Mouse (Mus musculus): ENCODE results near the gene Synj1.

The Synj1 gene

DNA sequence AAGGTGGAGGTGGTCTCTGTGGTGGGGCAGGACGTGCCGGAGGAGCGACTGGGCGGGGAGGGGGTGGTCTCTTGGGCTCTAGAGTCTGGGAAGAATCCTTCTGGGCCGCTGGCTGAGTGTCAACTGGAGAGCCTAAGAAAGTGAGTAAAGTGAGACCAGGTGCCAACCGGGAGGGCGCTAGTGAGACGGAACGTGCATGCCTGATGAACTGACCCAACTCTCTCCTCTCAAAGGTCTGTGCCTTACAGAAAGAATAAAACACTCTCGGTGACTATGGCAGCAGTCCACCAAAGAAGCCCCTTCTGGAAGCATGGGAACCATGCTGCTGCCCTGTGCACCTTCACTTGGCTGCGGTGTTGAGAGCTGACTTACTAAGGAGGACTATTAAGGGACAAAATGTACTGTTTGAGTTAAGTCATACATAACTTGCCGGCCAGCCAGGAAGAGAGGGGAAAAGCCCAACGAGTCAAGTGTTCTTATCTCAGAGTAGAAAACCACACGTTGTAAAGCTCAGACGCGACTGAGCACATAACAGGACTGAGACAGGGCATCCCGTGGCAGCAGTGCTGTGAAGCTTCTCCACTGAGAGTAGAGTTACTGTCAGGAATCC, 60.6 kb downstream of the Synj1 start:
- in situ Hi-C loops (cut with MboI, MseI) = no loop called here

DNA sequence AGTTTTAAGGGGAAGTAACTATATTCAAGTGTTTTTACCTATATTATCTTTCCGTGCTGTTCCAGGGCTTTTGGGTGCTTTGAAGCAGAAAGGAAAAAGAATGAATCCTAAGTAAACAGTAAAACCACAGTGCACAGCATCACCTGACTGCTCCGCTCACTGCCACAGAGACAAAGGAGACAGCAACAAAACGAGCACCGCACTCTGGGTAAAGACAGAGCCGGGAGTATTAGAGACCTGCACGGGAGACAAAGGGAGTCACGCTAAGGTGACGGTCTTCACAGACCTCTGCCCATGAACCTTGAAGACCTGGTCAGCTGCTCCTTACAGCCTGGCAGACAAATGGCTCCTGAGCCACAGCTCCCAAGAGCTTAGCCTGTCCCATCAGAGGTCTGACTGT, 64.1 kb downstream of the Synj1 start:
- in situ Hi-C loops (cut with MboI, MseI) = loop anchor here (5.0 kb wide), 1 partner anchor 130 kb away; no protein-coding TSS in a partner anchor

DNA sequence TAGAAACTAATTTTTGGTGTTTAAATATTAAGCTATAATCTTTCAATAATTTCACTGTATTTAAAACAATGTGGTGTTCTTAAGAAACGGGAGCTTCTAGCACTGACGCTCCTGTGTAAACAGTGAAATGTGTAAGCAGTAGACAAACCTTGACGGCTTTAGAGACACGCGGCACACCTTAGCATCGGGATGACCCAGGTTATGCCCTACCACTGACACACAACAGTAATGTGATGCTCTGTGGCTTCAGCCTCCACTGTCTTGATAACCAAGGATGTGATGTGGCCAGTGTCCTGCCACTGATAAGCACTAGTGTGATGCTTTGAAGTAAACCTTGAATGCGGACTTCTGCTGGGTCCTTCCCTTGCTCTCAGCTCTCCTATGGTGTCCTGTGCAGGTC, 69.9 kb downstream of the Synj1 start:
- in situ Hi-C loops (cut with MboI, MseI) = no loop called here

DNA sequence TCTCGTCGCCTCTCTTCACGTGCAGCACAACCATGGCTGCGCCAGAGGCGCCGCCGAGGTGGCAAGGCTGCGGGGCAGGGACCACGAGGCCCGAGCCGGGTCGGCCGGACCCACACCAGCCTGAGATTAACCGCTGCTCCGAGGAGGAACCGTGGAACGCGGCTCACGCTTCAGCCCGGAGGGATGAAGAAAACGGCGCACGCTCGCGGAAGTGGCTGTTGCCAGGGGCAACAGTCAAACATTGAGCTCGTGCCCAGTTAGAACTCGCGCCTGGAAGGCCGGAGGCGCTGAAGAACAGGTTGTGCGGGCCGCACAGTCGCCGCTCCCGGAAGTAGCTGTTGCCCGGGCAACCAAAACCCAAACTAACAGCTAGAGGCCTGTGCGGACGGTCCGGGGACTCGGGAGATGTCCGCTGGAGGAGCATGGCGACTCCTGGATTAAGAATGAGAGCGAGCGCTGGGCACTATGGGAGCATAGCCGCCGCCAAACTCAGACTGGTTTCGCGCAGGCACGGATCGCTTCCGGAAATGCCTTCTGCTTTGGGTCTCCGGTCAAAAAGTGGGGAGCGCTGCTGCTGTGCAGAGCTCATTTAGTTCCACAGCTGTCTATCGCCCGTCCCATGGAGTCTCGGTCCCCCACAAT, 76.3 kb downstream of the Synj1 start, which contains the start of gene Cfap298:
Cfap298 (minus strand) TSS at position 428 of the 642 bp plus-strand sequence.
- in situ Hi-C loops (cut with MboI, MseI) = no loop called here

DNA sequence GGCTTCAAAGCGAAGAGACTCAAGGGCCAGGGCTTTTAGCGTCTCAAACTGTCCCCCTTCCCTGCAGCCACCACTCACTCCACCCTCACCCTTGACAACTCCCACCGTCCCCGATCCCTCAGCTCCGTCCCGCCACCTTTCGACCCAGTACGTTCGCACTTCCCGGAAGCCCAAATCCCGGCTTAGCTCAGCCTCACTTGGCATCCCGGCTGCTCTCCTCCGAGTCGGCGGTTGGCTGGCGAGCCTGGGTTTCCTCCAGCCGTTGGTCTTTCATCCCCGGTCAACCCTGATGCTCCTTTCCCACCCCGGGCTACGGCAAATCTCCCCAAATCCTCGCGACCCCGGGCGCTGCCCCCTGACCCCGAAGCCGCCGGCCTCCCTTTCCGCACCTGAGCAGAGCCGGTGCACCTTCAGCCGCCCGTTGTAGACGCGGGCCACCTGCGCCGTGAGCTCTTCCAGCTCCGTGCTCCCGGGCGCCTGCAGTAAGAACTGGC, 76.9 kb downstream of the Synj1 start:
- in situ Hi-C loops (cut with MboI, MseI) = no loop called here

DNA sequence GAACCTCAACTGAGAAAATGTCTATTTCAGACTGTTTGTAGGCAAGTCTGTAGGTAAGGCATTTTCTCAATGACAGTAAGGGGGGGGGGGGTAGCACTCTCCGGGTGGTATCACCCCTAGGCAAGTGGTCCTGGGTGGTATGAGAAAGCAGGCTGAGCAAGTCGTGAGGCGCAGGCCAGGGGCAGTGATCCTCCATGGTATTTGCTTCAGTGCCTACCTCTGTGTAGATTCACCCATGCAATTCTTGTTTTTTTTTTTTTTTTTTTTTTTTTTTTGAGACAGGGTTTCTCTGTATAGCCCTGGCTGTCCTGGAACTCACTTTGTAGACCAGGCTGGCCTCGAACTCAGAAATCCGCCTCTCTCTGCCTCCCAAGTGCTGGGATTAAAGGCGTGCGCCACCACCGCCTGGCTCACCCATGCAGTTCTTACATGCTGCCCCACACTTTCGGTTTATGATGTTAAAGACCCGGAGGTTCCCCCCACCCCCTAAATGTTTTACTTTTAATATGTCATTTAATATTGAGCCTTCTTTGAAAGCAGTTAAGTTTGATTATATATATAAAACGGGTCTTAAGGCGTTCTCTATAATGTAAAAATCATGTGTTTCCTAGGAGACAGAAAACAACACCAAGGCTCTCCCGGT, 77.5 kb downstream of the Synj1 start:
- in situ Hi-C loops (cut with MboI, MseI) = no loop called here

DNA sequence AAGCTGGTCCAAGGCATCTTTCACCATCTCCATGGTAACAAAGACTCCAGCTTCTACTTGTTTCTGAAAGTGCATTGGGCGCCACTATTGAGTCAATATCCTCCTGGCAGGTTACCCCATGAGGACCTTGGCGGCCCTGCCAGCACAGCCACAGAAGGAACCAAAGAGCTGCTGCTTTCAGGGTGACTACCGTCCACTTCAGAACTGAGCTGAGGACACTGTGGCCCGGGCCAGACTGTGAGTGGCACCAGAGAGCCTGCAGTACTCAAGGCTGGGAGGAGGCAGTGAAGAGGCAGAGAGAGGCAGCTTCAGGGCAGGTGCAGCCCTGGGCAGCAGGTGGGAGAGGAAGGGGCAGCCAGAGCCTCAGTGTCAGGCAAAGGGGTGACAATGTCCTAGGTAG, 83.7 kb downstream of the Synj1 start:
- in situ Hi-C loops (cut with MboI, MseI) = loop anchor here (10.0 kb wide), 1 partner anchor 553 kb away; no protein-coding TSS in a partner anchor

DNA sequence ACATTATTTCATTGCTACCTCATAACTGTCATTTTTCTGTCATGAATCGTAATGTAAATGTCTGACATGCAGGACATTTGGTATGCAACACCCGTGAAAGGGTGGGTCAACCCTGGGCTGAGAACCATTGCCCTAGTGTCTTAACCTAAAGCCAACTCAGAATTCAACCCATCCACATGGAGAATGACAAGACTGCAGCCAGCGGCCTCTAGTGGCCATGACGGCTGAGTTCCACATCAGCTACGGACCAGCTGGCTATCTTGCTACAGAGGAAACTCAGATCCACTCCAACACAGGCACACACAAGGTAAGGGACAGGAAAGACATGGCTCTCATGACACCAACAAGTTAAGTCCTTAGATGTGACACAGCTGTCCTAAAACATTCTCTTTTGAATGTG, 85.6 kb downstream of the Synj1 start:
- in situ Hi-C loops (cut with MboI, MseI) = loop anchor here (10.0 kb wide), 1 partner anchor 551 kb away; no protein-coding TSS in a partner anchor

DNA sequence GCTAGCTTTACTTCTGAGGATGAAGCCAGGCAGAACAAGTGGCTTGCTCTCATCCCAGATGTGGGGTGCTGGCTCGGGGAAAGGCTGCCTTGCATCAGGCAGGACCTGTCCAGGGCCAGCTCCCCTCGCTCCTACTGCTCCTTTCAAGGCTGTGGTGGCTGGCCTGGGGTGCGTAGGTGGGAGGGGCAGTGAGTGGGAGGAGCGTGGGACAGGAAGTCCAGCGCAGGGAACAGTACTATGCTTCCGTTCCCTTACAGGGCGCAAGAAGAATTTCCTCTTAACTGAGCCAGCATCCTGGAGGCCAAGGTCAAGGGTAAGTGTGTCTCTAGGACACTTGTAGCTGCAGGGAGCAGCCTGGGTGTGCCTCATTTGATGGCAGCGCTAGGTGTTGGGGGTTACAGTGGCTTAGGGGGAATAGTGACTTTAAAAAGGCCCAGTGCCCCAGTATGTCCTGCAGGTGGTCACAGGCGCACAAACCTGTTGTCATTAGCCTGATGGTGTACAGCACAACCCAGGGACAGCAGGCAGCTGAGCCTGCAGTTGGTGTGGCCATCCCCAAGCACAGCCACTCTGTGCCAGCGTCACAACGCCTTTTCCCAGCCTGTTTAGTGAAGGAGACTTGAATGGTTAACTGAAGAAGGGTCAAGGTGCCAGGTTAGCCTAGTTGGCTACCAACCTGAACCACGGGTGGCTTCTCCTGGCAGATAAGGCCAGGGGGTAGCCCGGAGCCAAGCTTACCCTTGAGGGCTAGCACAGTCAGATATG, 86.3 kb downstream of the Synj1 start:
- in situ Hi-C loops (cut with MboI, MseI) = loop anchor here (10.0 kb wide), 1 partner anchor 550 kb away; no protein-coding TSS in a partner anchor

DNA sequence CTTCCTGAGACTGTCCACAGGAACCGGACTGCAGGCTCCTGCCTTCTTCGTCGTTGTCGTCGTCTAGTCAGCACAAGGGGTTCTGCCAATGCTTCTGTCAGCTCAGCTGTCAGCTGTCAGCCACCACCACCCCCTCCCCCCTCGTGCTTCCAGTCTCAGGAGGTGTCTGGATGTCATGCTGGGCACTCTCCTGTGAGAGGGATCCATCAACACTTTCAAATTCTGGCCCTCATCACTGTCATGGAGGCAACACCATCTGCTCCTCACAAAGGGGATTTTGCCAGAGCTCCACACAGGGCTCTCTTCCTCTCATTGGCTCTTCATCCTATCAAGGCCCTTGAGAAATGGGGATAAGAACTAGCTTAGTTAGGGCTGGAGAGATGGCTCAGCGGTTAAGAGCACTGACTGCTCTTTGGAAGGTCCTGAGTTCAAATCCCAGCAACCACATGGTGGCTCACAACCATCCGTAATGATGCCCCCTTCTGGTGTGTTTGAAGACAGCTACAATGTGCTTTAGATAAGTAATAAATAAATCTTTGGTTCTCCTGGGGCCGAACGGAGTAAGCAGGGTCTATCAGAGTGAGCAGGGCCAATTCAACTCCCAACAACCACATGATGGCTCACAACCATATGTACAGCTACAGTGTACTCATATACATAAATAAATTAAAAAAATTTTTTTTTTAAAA, 89.5 kb downstream of the Synj1 start:
- in situ Hi-C loops (cut with MboI, MseI) = loop anchor here (10.0 kb wide), 1 partner anchor 547 kb away; no protein-coding TSS in a partner anchor

DNA sequence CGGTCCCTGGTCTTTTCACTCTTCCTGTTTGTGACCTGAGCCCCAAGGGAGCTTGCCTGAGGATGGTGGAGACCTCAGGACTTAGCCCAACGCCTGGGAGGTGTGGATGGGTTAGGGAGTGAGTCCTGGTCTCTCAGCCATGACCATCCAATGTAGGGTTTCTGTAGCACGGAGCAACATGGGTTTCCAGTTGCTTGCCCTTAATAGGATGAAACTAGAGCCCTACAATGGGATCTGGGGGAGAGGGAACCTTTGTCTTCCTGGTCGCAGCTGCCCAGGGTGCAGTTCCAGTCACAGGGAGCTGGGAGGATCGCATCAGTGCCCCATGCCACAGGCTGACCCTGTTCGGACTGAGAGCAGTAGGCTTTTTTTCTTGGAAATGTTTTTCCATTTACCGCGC, 94.0 kb downstream of the Synj1 start:
- in situ Hi-C loops (cut with MboI, MseI) = no loop called here

DNA sequence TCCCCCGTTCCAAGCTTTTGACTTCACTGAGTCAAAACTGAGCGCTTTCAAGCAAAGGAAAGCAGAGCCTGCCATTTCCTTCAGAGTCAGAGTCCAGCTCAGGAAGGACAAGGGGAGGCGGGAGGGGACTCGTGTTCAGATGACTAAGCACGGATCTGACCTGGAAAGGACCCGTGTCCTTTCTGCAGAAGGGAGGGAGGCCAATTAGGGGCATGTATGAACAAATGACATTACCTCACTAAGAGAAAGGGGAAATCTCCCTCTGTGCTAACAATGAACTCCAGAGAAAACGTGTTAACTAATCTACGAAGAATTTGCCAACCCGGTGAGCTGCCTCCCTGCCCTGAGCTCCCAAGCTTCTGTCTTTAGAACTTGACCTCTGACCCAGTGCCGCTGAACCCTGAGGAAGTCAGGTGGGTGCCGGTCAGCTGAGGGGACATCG, 95.0 kb downstream of the Synj1 start:
- in situ Hi-C loops (cut with MboI, MseI) = no loop called here

DNA sequence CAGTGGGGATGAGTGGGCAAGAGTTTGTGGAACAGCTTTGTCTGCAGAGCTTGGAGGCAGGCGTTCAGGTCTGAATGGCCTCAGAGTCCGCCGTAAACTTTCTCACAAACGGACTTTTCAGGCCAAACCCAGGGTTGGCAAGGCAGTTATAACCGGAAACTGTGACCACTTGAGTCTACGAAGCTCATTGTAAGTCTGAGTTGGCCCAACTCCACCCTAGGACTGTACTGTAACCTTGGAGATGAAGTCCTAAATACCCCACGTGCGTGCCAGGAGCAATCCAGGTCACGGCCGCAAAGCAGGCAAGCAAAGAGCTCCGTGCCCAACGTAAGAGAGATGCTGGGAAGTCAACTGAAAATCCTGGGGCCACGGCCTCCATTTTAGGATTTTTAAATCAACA, 99.3 kb downstream of the Synj1 start:
- in situ Hi-C loops (cut with MboI, MseI) = no loop called here

DNA sequence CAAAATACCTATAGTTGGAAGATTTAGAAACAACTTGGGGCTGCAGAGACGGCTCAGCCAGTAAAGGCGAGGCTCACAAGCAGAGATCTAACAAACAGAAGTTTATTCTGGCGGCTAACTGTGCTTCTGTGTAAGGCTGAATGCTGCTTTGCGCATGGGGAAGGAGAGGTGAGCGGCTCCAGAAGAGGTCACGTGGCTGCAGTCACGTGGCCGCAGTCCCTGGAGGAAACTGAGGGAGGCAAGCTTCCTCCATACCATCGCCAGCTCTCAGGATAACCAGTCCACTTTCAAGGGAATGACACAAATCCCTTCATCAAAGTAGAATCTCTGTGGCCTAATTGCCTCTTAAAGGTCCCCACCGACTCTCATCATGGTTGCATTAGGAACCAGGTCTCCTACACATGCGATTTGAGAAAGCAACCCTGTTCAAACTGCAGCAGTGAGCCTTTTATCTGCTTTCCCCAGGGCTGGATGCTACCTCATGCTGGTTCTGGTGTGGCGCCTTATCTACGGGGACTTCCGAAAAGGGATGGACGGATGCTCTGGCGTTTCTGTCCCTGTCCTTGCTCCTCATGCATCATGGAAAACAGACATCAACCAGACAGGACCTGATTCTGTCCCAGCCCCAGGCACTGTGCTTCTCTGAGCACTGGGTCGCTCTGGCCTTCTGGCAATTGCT, 100.1 kb downstream of the Synj1 start:
- in situ Hi-C loops (cut with MboI, MseI) = no loop called here

DNA sequence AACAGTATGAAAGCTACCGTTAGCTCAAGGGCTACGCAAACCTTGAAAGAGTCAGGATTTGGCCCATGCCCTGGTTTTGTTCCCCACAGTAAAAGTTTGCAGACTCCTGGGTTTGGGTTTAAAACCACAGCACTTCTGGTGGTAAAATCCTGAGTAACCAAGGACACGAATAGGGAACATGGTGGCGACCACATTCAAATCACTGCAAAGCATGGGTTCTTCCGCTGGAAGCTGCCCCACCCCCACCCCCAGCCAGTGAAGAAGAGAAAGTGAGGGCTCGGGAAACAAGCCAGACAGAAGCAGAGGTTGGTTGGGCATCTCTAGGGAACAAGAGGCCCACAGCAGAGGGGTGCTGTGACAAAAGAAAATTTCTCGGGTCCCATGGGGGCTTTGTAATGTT, 103.9 kb downstream of the Synj1 start:
- in situ Hi-C loops (cut with MboI, MseI) = loop anchor here (10.0 kb wide), 1 partner anchor 328 kb away; no protein-coding TSS in a partner anchor

DNA sequence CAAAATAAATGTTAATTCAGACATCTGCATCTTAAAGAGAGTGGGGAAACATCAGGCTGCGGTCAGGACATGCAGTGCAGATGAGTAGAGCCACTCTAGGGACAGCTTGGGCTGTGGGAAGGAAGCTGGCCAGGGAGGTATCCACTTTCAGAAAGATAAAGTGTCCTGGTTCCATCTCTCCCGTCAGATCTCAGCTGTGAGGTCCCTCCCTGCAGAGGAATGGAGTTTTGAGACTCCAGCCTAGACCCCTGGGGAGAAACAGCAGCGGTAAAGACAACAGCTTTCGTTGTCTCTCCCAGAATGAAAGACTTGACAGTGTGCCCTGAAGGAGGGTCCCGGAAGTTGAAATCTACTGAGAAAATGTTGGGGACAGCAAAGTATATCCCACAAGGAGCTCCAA, 107.8 kb downstream of the Synj1 start:
- in situ Hi-C loops (cut with MboI, MseI) = loop anchor here (10.0 kb wide), 1 partner anchor 332 kb away; no protein-coding TSS in a partner anchor

DNA sequence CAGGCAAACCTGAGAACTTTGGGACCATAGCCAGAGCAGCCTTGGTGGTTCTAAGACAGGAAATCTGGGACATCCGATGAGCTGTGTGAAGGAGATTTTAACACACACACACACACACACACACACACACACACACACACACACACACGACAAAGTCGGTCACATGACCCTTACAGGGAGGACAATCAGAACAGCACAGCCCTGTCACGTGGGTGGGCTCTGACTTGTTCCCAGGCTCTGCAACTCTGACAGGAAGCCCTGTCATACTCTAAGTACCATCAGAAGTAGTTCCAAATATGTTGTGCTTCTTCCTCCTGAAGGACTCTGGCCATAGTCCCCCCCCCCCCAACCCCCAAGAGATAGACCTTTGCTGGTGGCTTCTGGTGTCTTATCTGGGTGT, 109.7 kb downstream of the Synj1 start:
- in situ Hi-C loops (cut with MboI, MseI) = loop anchor here (10.0 kb wide), 1 partner anchor 333 kb away; no protein-coding TSS in a partner anchor

DNA sequence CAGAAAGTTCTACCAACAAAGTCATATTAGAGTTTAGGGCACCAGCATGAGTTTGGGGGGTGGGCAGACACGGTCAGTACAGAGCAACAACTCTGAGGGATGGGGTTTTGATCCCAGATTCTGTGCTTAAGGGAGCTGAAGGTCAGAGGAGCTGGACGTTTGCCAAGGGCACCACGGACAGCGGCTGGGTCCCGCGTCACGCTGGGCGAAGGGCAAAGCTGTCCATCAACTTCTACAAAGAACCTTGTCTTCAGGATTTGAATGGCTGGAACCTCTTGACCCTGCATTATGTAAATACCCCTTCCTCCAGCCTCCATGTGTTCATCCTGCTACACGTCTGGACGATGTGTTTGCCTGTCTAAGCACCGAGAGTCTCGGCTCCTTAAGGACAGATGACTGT, 111.6 kb downstream of the Synj1 start:
- in situ Hi-C loops (cut with MboI, MseI) = no loop called here

DNA sequence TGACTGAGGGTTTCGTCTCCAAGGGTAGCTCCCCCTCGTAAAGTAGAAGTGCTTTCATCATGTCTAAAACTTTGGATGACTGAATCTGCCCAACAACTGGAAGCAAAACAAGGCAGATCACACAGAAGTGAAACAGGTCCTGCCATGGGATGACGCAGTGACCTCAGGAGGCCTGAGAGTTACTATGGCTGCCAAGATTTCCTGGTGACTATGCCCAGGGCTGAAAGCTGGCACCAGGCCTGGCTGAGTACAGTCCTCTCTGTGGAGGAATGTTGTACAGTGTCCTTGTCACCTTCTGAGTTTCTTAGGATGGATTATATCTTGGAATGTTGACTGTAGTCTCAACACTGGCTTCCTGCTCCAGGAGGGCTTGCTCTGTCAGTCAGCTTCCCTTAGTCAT, 113.5 kb downstream of the Synj1 start:
- in situ Hi-C loops (cut with MboI, MseI) = no loop called here

DNA sequence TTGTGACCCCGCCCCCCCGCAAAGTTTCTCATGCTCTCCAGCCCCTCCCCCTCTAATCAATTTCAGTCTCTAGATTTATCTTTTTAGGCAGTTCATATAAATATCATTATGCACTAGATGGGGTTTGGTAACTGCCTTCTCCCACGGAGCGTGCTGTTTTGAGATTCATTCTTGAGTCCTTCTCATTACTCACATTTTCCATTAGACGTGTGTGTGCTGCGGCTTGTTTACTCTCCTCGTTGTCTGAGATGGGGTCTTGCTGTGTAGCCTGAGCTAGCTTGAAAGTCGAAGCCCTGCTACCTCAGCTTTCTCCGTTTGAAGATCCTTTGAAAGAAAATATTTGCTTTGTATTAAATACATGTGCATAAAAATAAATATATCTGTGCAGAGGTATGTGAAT, 117.3 kb downstream of the Synj1 start:
- in situ Hi-C loops (cut with MboI, MseI) = no loop called here
